Mouse (Mus musculus) cerebellum, adult 18-20 months (tissue): Measurements from ENCODE around the gene Cyb5r2.

Experiments
- DNase-seq, 2 experiments: peaks; one replicate each; pipeline ENCODE4 v3.0.0; 2021

Gene Cyb5r2

DNA sequence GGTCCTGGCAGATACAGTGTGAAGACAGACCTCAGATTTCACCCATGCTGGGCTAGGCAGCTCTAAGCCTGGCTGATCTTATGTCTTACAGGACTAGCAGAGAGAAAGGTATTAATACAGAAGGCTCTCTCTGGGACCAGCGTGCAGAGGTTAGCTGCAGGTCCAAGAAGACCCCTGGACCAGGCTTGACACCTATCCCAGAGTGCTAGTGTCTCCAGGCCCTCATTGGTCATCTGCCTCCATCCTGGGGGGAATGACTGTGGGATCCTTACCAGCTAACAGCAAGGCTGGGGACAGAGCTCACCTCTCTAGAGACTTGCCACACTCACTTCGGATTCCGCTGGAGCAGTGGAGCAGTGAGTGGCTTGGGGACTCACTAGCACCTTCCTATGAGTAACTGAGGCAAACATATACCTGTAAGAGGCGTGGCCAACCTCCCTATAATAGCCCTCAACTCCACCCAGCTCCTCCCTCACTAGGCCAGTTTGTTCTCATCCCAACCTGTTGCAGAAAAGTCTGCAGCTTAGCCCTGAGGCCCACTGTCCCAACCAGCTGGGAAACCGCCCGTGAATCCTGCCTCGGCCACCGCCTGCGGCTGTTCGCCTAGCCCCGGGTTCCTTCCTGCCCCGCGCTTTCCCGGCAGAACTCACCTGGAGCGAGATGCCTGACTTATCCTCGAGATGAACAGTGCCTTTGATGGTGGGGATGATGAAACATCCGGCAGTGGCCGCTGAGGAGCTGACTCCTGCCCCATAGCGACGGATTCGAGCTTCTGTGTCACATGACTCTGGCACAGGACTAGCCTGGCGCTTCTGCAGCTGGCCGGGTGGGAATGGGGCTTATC, at the start of gene Cyb5r2:
Gene Cyb5r2, minus strand, starts transcription at position 725 of the 844 bp plus-strand sequence.
- DNase-seq = no peak

DNA sequence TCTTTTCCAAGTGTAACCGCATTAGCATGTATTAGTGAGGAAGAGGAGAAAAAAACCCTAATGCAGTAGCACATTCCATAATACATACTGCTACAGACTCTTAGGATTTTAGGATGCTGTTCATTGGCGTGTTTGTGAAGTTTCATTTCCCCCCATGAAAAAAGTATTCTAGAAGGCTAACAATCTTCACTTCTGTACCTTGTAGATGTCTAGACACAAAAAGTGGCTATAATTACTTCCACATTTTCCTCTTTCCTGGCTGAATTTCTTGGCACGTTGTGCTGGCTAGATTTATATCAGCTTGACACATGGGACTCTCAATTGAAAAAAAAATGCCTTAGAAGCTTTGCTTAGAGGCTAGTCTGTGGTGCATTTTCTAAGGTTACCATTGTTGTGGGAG, 44.3 kb upstream of the Cyb5r2 start:
- DNase-seq = no peak

DNA sequence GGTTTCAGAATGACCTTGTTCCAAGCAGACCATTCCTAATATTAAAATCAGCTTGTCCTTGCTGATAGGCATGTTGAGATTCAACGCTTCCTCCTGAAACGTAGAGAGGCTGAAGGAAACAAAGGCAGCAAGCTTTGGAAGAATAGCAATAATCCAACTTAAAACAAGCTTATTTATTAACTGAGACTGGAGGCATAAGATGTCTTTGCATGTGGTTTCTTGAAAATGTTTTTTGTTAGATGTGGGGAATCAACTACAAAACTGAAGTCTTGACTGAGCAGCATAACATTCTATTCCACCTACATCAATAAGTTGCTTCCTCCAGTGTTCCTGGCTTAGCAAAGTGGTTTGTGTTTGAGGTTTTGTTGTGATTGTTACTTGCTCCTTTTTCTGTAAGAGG, 43.3 kb upstream of the Cyb5r2 start, which contains the start of gene Ovch2:
Gene Ovch2, minus strand, starts transcription at position 101 of the 400 bp plus-strand sequence.
- DNase-seq = no peak

DNA sequence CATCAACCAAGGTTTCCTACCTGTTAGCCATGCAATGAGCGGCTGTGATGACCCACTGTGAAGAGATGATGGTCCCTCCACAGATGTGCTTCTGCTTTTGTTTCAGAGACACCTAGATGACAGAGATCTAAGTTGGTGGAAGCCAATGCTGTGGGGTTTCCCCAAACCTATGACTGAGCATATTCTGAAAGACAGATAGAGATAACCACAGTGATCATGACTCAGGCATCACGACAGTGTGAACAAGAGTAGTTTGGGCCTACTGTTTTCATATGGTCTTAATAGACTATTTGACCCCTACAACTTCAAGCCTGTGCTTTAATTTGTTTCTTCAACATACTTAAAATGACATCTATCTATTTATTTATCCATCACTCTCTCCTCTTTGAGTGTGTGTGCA, 38.7 kb upstream of the Cyb5r2 start:
- no peak for DNase-seq

DNA sequence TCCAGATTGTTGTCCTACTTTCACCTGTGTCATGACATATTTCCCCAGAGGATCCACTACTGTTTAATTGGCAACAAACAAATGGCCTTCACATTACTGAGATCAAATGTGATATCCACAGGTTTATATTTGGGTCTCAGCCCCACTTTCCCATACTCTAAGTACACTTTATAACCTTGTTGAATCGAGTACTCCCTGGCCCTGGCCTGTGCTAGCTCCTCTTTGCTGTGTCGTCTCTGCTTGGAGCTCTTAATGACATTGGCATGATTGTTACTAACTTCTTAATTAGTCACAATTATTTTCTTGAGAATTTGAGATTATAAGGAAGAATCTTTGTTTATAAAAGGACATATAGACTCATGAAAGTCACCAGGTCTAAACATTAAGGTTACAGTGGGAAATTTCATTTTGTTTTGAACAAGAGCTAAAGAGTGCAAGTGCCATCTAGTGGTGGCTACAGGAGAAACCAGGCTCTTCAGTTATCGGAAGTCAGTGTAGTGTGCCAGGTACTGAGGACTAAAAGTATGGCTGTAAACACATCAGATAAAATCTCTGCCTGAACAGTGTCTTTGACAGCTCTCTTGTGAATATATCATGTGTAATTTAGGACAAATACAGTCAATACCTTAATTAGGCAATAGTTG, 30.3 kb upstream of the Cyb5r2 start:
- DNase-seq = no peak

DNA sequence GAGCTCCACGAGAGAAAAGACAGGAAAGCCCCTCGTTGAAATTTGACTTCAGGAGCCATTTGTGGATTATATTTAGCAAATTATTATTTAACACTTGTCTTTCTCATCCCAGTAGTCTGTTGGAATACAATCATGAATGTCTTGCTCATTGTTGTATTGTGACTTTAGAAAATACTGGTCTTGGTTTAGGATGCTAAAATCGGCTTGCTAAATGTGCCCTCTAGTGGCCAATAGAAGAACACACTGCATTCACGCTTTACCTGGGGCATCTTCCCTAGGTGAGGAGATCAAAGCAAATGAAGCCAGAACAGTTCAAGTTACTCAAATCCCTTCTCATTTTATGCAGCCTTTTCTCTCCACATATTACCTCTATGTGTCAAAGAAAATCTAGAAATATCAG, 21.8 kb upstream of the Cyb5r2 start:
- peak; percentile 8 for DNase-seq

DNA sequence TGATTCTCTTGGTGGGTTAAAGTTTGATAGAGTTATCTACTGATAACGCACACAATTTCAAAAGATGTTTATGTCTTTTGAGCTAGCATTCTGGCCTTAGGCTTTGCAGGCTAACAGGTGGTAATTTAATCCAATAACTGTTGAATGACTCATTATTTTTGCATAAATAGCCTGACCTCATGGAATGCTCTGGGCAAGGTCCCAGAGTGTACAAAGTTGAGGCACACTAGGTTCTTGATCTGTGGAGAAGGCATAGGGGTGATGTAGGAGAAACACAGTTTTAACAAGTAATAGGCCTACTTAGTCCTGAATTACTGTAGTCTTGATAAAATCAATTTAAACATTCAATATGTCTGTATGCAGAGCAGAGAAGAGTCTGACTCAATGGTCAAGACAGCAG, 20.4 kb upstream of the Cyb5r2 start:
- no peak for DNase-seq

DNA sequence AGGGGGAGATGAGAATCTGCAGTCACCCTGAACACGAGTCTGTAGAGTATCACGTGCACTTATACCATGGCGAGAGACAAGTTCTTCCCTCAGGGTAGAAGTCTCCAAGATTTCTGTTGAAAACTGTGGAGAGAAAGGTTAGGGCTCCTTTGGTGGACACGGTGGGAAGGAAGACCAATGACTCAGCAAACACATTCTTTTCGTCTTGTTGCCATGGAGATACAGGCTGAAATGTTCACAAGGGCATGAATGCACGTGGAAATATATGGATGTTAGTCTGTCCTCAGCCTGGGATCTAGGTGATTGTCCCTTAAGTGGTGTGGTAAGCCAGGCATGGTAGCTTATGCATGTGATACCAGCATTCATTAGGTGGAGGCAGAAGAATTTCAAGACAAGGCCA, 13.0 kb upstream of the Cyb5r2 start:
- DNase-seq = no peak

DNA sequence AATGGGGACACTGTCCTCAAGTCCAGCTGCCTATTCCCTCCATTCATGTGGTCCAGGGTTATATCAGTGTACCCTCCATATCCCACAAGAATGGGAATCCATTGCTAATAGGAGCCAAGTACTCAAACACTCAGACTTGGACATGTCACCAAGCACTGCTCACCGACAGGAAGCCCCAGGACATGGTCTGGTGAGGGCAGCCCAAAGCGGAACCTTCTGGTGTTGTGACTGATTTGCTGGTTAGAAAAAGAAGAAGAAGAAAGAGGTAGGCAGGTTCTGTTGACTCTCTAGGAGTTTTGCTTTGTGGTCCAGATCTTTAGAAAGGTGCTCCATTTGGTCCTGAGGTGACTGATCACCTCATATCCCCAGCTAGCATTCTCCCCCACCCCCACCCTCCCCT, 1.1 kb downstream of the Cyb5r2 start:
- DNase-seq = no peak

DNA sequence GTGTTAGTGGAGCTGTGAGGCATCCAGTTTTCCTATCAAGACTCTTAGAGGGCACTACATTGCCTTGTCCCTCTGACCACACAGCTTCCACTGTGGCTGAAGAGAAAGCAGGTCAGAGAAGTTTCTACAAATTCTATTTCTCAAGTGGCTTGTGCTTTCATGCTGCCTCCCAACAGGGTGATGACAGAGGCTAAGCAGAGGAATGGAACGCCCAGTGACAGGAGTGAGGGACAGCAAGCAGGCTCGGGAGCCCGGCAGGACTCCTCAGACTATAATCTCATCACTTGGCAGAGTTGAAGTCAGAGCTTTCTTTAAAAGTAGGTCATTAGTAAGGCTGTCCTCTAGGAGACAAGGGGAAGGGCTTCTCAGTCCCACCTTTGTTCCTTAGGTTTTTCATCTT, 1.9 kb downstream of the Cyb5r2 start:
- no peak for DNase-seq

DNA sequence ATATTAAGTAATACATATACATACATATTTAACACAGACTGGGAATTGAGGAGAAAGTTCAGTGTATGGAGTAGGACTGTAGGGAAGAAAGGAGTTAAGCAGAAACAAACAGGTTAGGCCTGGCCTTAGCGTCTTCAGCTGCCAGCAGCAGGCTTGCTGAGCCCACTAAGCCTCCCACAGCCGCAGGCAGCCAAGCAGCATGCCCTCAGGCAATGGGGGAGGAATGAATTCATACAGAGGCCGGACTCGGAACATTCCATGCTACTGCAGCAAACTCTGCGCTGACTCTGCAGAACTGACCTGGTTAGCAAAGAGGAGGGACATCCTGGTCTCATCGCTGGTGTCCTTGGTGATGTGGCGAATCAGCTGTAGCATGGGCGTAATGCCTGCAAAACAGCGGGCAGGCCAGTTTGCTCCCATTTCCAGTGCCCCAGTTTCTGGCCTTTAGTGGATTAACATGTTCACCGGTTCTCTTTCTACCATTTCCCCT, 5.8 kb downstream of the Cyb5r2 start:
- no peak for DNase-seq

DNA sequence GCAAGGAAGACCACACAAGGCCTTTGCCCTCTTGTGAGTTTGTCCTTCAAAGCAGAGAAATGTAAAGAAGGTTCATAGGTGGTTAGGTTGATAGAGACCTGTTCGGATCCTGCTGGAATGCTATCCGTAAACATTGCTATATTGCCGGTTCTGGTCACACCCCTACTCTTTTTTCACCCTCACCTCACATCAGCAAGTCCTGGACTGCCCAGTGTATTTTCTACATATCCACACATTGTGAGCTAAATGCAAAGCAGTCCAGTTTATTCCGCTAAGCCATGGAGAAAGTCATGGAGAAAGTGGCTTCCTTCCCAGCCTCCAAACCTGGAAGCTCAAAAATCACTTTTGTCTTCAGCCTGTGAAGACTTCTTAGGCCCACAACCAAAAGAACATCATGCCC, 8.1 kb downstream of the Cyb5r2 start:
- DNase-seq = no peak

DNA sequence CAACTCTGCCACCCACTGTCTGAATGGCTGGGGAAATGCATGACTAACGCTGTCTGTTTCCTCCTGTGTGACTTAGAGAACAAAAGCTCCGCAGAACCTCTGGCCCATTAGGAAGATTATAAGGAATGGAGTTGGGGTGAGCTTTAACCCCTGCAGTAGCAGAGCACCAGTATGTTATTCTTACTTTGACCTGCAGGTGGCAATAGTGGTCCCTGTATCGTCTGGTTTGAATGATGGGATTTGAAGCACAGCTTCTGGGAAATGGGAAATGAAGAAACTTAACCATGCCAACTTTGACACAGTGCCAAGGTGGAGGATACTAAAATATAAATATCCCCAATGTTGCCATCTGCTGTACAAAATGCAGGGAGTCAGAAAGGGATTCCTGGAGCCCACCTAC, 8.6 kb downstream of the Cyb5r2 start:
- peak in 1 of 2 experiments; percentile 12 for DNase-seq

DNA sequence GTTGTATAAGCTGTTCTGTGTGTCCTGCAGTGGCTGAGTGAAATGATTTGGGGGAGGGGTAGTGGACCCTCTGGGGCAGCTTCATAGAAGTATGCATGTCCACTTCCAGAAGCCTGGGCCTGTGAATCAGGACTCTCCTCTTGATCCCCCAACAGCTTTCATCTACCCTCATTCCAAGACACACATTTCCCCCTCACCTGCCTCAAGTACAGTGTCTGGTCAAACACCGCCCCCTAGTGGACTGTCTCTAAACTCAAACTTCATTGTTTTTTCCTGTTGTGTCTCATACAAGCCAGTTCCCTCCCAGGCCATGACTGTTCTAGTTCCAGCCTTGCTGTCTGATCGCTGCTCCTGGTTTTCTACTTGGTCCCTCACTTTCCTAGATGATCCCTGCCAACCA, 9.9 kb downstream of the Cyb5r2 start:
- peak; percentile 30 to 41 for DNase-seq

DNA sequence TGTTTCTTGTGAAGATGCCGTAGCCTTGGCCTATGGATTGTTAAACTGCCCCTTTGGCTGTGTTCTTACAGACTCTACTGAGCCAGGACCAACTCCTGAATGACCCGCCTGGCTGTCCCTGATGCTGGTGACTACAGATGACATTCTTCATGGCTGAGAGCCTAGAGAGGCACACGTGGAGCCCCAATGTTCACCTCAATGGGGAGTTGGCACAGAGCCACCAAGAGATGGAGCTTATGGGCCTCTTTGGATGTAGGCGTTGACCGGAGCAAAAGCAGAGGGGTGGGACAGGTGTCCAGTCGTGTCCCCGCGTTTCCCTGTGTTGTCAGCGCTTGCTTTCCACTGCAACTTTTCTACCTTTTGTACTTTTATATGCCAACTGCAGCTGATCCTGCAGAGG, 10.4 kb downstream of the Cyb5r2 start:
- no peak for DNase-seq

DNA sequence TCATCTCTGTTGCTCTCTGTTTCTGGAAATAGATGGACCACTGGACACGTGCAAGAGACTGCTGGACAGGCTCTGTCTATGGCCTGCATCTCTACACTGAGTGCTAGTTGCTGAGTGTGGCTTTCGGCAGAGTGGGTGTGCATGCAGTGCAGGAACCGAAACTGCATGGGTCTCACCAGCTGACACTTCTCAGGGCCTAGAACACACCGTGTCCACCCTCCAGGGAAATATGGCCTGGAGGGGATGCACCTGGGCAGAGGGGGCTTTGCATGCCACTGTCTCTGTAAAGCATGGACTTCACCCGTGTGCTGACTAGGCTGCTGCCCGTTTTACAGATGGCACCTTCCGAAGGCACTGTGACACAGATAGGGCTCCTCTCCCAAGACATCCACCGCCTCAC, 11.8 kb downstream of the Cyb5r2 start:
- no peak for DNase-seq

DNA sequence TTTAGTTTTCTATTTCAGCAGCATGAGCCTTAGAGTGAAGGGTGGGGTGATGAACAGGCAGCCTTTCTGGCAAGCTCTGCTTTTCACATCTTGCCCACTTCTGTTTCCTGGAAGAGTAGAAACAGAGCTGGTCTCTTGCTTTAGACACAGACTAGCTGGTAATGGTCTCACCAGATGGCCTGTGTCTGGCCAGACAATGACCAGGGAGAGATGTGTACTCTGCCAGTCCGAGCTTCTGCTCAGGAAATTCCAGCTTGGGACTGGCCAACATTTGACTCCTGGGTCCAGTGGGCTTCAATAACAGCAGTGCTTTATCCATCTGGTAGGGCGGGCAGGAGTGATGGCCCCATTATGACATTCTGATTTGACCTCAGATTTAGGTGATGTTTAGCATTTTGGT, 12.7 kb downstream of the Cyb5r2 start:
- DNase-seq = no peak

DNA sequence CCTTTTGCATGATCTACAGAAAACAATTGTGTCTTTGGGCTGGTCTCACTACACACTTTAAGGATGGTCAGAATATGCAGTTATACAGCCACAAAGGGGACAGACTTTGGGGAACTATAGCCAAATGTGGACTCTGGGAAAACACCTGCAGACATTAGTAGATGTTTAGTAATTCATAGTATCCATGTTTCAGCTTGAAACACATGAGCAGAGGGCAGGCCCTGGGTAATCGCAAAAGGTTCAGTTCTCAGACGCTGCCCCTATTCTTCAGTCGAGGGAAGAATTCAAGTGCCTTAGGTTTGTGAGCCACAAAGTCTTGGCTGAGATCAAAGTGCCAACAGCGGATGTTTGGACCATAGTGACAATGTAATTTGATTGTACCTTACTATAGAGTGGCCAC, 13.4 kb downstream of the Cyb5r2 start:
- DNase-seq = no peak

DNA sequence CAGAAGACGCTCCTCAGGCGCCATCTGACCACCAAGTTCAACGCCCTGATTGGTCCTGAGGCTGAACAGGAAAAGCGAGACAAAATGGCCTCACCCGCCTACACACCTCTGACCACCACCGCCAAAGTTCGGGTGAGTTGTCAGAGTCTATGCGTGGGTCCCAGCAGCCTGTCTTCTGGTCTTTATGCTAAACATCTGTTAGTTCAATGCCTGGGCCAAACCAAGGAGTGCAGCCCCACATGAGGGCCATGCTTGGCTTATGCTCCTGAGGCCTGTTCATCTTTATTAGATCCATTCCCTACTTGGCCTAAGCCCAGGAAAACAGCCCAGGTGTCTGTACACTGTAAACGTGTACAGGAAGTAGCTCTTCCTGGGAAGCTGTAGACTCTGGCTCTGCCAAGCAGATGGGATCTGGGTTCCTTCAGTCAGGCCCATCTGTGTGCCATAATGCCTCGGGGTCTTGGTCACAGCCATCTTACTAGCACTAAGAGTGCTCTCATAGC, 14.8 kb downstream of the Cyb5r2 start:
- DNase-seq = no peak

DNA sequence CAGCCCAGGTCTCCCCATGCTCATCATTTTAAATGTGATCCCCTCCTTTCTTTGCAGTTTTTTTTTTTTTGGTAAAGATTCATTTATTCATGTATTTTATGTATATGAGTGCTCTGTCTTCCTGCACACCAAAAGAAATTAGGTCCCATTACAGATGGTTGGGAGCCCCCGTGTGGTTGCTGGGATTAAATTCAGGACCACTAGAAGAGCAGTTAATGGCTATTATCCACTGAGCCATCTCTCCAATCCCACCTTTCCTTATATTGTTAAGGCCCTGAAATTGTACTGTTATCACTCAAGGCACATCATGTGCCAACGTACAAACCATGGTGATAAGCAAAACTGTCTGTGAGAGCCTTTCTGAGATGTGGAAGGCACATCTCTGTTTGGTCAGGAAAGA, 19.1 kb downstream of the Cyb5r2 start:
- DNase-seq = no peak

DNA sequence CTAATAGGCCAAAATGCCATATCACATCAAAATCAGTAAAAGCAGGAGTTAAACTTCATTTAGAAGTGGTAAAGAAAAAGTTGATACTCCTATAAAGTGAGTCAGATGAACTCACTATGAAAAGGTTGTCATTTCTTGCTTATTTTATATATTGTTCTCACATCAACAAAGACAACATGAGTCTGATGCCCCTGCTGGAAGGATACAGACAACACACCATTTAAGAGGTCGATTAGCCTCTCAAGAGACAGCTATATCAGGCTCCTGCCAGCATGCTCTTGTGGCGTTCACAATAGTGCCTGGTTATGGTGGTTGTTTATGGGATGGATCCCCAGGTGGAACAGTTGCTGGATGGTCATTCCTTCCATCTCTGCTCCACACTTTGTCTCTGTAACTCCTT, 24.7 kb downstream of the Cyb5r2 start:
- no peak for DNase-seq

DNA sequence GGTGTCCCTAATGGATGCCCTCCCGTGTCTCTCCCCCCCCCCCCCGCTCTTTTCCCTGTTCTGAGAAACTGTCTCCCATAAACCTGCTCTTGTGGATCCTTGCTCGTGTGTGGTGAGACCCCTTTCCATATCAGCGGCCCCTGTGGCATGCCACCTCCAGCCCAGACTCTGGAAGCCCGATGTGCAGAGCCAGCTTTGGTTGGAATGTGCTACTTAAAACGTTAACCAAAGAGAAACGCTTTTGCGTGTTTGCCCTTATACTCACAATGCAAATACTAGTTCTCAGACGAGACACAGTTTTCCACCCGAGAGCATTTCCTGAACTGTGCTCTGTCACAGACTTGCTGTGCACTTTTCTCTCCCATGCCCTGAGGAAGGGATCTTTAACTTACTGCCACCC, 27.2 kb downstream of the Cyb5r2 start:
- DNase-seq = no peak

DNA sequence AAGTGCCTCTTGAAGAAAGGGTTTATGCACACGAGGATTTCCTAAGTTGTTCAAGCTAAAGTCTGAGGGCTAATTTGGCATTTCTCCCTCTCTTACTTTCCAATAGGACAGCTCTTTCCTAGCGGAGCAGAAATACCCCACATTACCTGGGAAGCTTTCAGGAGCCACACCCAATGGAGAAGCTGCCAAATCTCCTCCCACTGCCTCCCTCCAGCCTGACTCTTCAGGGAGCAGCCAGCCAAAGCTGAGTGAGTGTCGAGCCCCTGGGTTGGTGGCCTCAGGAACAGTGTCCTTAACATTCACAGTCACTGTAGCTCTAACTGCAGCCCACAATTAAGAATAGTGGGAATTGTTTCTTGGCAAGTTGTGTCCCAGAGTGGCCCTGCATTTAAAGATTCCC, 30.3 kb downstream of the Cyb5r2 start:
- no peak for DNase-seq

DNA sequence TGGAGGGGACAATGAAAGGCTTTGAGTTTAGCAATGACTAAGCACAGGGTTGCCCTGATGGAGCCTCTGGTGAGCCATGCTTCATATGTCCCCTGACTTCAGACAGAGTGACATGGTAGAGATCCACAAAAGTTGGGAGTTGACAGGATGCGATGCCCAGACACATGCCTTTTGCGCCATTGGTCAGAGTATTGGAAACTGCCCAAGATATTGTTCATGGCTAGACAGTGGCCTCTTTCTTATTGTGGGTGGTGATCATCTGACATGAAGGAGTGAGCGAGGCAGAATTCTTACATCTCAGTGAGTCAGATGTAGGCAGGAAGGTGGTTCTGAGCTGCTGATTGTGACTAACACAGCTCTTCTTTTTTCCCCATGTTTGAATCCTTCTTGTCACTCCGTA, 35.3 kb downstream of the Cyb5r2 start:
- DNase-seq = no peak
